Mouse (Mus musculus): ENCODE results near the gene Tldc2.
A peak's percentile ranks its signal among the peaks of the same experiment; 100 is the strongest.

Gene Tldc2

GRCm38 (mm10) chr2:157086796-157087195 lies at the start of gene Tldc2:
Gene Tldc2, plus strand, starts transcription at chr2:157087055.
- DNase-seq (ENCODE audit: low read depth, low spot score), result no peak

DNA sequence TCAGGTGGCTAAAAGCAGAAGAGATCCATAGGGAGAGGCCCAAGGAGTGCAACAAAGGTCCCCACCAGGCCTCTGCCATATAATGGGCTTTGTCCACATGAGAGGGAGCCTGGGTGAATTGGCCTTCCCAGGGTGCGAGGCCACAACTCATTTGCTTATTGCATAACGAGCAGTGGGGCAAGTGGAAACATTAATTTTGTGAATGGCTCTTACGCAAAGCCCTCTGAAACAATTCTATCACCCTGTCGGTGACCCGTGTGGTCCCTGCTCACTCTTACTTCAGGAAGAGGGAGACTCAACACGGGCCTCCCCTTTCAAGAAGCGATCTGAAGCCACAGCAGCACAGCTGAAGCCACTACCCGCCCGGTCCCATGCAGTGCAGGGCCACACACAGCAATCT lies 49.6 kb upstream of the Tldc2 start:
- DNase-seq (ENCODE audit: low read depth, low spot score), result no peak

DNA sequence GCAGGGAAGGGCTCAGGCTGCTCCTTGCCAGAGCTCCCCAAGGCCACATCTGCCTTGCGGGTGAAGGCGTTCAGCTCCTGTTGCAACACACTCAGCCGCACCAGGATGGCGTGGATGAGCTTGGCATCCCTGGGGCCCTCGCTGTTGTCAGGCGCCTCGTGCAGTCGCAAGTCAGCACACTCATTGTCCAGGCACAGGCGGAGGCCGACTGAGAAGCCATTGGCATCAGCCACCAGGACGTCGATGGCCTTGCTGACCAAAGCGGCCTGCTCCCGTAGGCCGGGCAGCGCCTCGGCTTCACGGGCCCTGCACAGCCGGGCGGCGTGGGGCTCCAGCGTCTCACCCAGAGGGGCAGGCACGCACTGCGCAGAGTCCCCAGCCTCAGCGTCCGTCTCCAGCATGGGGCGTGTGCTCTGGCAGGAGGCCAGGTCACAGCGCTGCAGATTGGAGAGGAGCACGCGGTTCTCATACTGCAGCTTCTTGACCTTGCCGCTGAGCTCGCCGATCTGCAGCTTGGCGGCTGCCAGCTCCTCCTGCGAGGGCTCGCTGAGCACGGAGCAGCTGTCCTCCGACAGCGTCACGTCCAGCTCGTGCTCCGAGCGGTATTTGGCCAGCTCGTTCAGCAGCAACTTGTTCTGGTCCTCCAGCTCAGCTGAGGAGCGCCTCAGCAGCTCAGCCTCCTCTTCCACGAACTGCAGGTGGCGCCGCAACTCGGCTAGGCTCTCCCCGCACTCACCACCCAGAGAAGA lies 46.8 kb upstream of the Tldc2 start:
- DNase-seq (ENCODE audit: low read depth, low spot score), result peak; percentile 43

GRCm38 (mm10) chr2:157040649-157041046 lies 46.2 kb upstream of the Tldc2 start:
- DNase-seq (ENCODE audit: low read depth, low spot score), result peak; percentile 30

DNA sequence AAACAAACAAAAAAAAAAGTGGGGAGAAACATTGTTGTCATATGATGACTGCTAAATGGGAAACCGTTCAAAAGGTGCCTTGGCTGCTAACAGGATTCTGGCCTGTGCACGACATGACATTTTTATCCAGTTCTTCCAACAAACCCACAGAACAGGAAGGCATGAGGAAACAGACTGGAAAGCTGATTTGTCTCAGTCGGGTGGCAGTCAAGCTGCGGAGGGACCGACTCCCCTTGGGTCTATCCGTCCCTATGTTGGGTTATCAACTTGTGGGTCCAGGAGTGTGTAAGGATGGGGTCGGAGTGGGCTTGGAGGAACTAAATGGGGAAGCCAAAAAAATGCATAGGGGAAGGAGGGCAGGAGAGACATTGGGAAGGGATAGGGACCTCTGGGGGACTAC lies 45.4 kb upstream of the Tldc2 start:
- no peak for DNase-seq (ENCODE audit: low read depth, low spot score)

- no peak for DNase-seq (ENCODE audit: low read depth, low spot score)
Measured at GRCm38 (mm10) chr2:157043556-157043955, 43.3 kb upstream of the Tldc2 start.

- DNase-seq (ENCODE audit: low read depth, low spot score), result peak; percentile 76
Measured at GRCm38 (mm10) chr2:157043987-157044386, 42.9 kb upstream of the Tldc2 start.

- DNase-seq (ENCODE audit: low read depth, low spot score), result no peak
Measured at GRCm38 (mm10) chr2:157045932-157046331, 40.9 kb upstream of the Tldc2 start.

DNA sequence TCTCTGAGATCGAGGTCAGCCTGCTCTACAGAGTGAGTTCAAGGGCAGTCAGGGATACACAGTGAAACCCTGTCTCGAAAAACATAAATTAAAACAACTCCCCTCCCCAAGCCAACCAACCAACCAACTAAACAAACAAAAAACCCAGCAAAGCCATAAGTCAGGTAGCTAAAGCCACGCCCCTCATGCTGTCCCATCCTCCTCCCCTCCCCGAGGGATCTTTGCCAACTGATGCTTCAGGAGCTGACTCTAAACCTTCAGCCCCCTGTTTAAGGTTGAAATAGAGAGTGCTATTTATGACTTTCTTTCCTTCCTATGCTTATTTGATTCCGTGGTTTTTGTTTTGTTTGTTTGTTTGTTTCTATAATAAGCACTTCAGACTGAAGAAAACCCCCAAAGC lies 39.9 kb upstream of the Tldc2 start:
- no peak for DNase-seq (ENCODE audit: low read depth, low spot score)

GRCm38 (mm10) chr2:157048395-157049181 lies 38.3 kb upstream of the Tldc2 start:
- no peak for DNase-seq (ENCODE audit: low read depth, low spot score)

GRCm38 (mm10) chr2:157049831-157050243 lies 37.0 kb upstream of the Tldc2 start:
- no peak for DNase-seq (ENCODE audit: low read depth, low spot score)

DNA sequence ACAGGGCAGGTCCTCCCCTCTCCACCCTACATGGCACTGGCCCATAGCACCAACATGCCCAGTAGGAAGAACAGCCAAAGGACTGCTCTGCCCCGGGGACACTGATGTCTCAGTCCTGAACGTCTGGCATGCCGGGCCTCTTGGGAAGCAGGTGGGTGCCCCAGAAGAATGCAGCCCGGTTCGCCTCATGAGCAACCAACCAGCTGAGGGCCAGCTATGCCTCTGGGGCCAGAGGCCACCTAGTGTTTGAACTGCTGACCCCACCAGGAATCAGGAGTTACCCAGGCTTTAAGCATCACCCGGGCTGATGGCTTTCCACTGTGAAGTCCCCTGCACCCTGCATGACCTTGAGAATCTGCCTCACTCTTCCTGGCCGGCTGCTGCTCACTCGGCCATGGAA lies 34.4 kb upstream of the Tldc2 start:
- DNase-seq (ENCODE audit: low read depth, low spot score), result no peak

GRCm38 (mm10) chr2:157053124-157053523 lies 33.7 kb upstream of the Tldc2 start:
- DNase-seq (ENCODE audit: low read depth, low spot score), result no peak

DNA sequence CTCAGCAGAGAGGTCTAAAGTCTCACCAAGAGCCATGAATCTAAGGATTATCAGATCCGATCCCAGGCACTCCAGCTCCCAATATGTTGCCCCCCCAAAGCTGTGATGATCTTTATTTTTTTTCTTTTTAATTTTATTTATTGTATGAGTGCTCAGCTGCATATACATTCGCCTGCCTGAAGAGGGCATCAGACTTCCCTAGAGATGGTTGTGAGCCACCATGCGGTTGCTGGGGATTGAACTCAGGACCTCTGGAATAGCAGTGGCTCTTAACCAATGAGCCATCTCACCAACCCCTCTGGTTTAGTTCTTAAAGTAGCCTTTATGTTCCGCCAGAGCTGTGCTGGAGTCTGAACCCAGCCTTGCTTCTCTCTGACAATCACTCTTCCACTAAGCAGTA lies 33.1 kb upstream of the Tldc2 start:
- DNase-seq (ENCODE audit: low read depth, low spot score), result peak; percentile 63

DNA sequence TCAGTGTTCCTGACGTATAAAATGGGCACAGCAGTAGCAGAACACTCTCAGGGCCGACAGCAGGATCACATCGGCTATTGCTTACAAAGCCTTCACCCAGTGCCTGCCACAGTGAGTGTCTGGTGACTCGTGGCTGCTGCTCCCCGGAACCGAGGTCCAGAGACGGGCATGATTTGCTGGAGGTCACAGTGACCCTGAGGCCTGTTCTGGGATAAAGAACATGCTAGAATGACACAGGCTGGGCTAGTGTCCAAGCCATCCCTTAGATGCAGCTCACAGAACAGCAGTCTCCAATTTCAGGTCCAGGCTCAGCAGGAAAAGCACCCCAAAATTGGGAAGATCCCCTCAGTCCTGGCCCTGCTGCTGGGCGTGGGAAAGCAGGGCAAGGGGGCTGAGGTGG lies 32.6 kb upstream of the Tldc2 start:
- no peak for DNase-seq (ENCODE audit: low read depth, low spot score)

GRCm38 (mm10) chr2:157054816-157055215 lies 32.0 kb upstream of the Tldc2 start:
- DNase-seq (ENCODE audit: low read depth, low spot score), result no peak

DNA sequence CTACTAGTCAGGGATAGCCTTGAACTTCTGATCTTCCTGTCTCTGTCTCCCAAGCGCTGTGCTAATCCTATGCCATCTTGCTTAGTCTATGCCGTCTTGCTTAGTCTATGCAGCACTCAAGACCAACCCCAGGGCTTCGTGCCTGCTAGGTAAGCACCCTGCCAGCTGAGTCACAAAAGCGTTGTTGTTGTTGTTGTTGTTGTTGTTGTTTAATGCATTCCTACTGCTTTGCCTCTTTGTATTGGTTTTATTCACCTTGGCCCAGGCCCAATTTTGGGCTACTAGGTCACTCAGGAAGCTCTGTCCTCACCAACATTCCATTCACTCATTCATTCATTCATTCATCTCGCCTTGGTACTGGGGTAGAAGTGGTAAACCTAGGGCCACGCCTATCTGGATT lies 31.1 kb upstream of the Tldc2 start:
- DNase-seq (ENCODE audit: low read depth, low spot score), result no peak

DNA sequence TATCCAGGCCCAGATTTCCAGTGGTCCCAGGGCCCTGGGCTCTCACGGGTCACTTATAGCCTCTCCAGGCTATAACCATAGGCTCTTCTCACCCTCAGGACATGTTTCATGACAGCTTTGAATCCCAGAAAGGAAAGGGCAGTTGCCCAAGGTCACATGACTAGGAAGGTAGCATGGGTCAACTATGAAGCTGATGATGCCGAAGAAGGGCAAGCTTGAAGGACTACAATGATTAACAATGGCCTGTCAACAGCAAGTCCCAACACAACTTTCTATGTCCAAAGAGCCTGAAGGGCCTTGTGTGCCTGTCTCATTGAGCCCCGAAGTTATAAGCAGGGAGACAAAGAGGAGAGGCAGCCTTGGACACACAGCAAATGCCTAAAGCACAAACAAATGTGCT lies 29.7 kb upstream of the Tldc2 start:
- DNase-seq (ENCODE audit: low read depth, low spot score), result no peak

DNA sequence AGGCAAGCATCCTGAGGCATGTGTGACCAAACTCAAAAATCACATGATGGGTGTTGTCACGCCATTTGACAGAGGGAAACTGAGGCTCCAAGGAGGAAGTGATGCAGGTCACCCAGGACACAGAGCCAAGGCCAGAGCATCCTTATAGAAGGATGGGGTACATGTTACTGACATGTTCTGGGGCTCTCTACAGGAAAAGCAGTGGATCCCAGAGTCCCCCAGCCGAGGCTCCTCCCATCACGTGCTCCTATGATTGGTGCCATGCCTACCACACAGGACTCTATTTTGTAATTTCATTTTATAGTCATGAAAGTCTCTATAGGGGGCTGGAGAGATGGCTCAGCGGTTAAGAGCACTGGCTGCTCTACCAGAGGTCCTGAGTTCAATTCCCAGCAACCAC lies 29.1 kb upstream of the Tldc2 start:
- DNase-seq (ENCODE audit: low read depth, low spot score), result peak; percentile 41

DNA sequence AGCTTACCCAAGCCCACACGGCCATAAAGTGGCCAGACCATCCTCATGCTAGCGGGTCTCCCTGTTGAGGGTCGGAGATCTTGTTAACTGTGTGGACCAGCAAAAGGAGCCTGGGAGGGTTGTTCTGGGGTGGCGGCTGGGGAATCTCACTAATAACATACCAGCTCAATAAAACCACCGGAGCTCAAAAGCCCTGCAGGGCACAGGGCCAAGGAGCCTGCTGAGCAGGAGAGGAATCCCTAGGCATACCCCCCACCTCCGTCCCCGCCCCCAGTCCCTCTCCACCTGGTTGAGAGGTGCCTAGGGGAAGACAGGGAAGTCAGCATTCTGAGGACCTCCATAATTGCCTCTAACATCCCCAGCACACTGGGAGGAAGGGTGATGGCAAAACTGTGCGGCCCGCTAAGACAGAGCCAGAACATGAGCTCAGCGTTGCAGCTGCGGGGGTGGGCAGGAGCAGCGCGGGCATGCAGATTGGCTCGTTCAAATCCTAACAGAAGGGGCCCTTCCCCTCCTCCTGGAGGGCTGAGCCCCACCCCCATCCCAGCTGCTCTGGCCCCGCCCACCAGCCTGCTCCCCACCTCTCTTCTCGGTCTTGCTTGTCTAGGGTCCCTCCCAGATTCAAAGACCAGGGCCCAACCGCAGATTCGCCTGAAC lies 28.4 kb upstream of the Tldc2 start:
- DNase-seq (ENCODE audit: low read depth, low spot score), result peak; percentile 92

- DNase-seq (ENCODE audit: low read depth, low spot score), result peak; percentile 34
Measured at GRCm38 (mm10) chr2:157059166-157059565, 27.7 kb upstream of the Tldc2 start.

GRCm38 (mm10) chr2:157060037-157060436 lies 26.8 kb upstream of the Tldc2 start:
- no peak for DNase-seq (ENCODE audit: low read depth, low spot score)

All from ES-CJ7 (cell line).